Mouse (Mus musculus): ENCODE results near the gene Stim1.
"Not testable (repeated sequence)": the region's sequence is repeated elsewhere in the genome, so short reads cannot be mapped to it uniquely, and the experiment has no call there.

Stim1 gene

DNA sequence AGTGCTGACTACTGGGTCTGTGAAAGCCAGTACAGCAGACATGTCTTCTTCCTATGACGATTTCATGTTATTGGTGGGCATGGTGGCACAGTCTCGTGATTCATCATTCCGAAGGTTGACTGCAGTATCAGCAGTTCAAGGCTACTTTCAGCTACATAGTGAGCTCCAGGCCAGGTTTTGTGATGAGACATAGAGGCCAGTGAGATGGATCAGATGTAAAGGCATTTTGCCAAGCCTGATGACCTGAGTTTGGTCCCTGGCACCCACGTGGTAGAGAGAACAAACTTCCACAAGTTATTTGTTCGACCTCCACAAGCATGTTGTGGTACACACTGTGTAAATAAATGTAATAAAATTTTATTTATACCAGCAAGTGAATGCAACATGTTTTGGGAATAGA is 102.9 kb downstream of the Stim1 start:
- no peak for DNase-seq

DNA sequence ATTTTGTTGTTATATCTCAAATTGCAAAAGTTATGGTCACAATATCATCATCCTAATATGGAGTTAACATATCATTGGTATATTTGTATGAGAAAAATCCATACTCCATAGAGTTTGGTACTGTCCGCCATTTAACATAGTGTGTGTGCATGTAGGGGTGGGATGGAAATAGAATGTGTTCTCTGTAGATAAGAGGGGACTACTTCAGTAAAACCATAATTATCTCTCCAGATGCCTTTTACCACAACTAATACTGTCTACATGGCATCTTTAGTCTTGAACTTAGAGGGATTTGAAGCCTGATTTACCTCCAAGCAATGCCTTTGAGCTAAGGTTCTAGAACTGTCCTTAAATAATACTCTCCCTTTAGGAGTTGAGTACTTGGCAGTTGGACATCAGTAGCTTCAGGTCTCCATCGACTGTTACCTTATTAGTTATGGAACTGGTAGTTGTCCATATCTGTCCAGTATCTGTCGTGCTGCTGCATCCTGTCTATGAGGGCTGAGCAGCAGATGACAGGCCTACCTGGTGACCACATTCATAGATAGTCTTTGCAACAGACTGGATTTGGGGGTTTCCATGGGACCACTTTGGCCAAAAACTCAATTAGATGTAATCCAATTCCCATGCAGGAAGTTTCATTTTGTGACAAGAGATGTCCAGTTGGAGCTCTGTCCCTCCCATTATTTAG is 105.9 kb downstream of the Stim1 start:
- DNase-seq, result no peak

DNA sequence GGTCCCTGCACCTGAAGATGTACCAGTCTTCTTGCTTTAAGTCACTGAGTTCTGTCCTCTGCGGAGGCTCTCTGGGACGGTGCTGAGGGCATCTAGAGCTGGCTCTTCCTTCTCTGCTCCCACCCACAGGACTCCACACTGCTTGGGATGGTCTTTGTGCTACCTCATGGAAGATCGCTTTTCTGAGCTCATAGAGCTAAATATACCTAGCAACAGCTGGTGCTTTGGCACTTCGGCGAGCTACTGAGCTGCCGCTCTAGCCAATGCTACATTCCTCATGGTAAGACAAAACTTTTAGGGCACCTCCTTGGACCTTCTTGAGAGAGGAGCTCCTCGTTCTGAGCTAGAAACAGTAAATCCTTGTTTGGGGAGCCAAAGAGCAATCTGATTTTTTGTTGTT is 115.6 kb downstream of the Stim1 start:
- peak; percentile 46 for DNase-seq

DNA sequence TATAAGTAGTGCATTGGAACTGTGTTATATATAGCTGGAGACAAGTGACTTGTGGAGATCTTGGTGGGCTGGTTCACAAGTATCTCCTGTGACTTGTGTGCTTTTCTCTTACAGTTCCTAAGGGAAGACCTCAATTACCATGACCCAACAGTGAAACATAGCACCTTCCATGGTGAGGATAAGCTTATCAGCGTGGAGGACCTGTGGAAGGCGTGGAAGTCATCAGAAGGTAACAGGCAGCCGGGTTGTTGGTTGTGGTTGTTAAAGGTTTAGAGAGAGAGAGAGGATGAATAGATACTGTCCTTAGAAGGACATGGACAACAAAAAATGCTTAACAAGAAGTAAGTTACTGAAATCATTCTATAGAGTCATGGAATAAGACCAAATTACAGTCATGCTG is 118.4 kb downstream of the Stim1 start:
- DNase-seq, result no peak

DNA sequence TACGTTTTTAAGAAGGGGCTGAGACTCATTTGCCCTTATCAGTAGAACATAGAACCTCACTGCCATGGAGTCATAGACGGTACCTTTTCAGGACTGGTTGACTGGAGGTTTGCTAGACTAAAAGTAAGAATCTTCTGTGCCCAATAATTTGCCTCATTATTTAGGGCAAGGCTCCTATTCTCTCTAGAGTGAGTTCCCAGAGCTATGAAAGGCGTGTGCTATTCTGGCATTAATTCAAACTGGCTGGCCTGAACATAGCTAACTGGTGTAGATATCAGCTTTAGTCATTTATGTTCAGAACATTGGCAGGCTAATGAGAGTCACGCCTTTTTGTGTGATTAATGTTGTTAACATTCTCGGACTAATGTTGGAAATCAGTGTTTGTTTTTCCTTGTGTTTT is 121.5 kb downstream of the Stim1 start:
- no peak for DNase-seq

DNA sequence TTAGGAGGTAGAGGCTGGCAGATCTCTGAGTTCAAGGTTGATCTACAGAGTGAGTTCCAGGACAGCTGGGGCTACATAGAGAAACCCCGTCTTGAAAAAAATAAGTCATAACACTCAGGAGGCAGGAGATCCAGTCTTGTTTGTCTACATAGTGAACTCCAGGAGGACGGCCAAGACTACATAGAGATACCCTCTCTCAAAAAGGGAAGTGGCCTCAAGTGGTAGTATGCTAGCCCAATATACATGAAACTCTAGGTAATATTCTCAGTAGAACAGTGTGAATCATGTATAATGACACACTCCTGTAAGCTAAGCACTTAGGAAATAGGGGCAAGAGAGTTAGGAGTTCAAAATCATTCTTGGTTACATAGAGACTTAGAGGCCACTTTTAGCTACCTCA is 126.3 kb downstream of the Stim1 start:
- DNase-seq, result no peak

DNA sequence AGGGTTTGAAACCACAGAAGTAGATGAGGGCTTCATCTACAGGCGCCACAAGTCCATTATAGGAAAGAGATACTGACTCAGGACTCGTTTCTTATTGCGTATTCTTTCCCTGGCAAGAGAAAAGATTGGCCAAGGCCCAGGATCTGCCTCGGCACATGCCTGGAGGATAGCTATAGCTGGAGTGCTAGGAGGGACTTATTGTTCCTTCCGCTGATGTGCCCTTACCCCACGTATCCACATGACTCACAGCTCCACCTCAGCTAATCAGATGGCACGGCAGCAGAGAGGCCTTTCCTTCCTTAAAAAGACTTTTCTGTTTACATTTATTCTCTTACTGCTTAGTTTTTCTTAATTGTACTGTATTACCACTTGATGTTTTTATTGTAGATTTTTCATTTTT is 128.3 kb downstream of the Stim1 start:
- no peak for DNase-seq

DNA sequence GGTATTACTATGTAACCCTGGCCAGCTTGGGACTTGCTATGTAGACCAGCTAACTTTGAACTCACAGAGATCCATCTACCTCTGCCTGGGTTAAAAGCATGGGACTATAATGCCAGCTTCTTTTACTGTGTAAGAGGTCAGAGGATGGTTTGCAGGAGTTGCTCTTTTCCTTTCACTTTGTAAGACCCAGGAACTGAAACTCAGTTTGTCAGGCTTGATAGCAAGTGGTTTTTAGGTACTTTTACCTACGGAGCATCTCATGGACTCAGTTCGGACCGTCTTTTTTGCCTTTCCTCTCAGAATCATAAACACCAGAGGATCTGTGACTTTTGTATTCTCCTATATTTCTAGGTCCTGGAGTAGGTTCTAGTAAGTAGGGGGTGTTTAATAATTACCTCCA is 128.7 kb downstream of the Stim1 start:
- DNase-seq, result no peak

DNA sequence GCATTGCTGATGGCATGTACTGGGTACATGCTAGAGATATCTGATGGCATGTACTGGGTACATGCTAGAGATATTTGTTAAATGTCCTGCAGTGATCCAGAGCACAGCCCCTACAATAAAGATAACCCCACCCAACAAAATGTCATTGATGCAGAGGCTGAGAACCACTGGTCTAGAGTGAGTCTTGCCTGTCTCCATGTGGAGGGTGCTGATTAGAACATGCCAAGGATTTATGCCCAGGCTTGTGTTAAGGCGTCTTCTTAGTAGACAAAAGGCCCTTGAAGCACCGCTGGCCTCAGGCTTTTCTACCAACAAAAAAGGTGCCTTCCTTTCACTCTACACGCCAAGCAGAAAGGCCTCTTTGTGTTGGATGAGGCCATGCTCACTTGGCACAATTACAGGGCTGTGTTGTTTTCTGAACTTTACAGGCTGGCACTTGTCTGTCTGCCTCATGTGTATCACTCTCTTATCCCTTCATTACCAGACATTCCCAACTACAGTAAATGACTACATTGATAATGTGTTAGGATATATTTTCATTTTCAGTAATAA is 131.7 kb downstream of the Stim1 start:
- no peak for DNase-seq

DNA sequence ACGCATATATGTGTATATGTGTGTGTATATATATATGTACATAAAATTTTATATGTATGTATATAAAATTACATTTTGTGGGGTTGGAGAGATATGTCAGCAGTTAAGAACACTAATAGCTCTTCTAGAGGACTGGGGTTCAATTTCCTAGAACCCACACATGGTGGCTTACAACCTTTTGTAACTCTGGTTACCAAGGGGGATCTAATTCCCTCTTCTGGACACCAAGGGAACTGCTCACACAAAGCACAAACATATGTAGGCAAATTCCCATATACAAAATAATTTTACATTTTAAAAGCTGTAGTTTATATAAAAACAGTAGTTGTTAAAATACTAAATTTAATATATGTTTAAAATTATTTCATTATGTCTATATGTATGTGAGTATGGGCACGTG is 136.5 kb downstream of the Stim1 start:
- no peak for DNase-seq

DNA sequence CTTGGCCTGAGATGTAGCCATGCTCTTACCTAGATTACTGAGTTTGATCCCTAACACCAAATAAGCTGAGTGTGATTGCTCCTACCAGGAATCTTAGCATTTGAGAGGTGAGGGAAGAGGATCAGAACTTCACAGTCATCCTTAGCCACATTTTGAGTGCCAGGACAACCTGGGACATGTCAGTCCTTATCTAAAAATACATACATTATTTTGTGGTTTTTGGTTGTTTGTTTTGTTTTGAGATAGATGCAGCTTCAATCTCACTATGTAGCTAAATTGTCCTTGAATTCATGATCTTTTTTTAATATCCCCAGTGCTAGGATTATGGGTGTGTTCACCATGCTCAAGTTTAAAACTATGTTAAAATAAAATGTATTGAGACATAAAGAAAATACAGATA is 139.8 kb downstream of the Stim1 start:
- no peak for DNase-seq

DNA sequence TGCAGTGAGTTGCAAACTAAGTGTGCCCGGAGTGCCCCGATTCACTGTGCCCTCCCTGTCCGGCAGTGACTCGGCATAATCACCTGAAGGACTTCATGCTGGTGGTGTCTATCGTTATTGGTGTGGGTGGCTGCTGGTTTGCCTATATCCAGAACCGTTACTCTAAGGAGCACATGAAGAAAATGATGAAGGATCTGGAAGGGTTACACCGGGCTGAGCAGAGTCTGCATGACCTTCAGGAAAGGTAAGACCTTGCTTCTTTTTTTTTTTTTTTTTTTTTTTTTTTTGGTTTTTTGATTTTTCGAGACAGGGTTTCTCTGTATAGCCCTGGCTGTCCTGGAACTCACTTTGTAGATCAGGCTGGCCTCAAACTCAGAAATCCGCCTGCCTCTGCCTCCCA is 147.7 kb downstream of the Stim1 start:
- not testable (repeated sequence) for DNase-seq

DNA sequence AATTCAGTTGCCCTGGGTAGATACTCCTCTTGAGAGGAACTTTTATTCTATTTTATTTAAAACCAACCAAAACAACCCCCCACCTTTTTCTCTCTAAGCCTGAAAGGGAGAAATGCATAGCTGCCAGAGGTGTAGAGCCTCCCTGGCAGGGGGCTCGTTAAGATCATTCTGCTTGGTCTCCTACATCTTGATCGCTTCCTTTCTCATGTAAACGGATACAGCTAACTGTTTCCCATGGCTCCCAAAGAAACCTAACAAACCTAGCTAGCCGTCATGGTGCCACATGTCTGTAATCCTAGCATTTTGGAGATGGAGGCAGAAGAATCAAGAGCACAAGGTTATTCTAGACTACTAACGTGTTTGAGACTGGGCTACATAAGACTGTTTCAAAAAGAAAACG is 148.2 kb downstream of the Stim1 start:
- DNase-seq, result no peak

DNA sequence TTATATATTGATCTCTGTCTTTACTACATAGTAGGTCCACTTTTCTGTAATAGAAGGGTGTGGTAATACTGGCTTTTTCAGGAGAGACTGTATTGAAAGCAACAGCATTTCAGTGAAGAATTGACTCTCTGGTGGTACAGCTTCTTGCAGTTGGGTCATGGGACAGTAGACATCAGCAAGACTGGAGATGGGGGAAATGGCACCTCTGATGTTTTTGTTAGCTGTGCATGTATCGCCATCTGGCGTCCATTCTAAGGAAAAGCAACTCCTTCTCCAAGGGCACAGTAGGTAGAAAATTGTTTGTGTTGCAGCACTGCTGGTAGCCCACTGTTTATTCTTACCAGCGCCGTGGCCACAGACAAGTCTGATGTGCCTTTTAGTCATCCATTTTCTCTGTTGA is 149.8 kb downstream of the Stim1 start:
- peak; percentile 60 for DNase-seq

DNA sequence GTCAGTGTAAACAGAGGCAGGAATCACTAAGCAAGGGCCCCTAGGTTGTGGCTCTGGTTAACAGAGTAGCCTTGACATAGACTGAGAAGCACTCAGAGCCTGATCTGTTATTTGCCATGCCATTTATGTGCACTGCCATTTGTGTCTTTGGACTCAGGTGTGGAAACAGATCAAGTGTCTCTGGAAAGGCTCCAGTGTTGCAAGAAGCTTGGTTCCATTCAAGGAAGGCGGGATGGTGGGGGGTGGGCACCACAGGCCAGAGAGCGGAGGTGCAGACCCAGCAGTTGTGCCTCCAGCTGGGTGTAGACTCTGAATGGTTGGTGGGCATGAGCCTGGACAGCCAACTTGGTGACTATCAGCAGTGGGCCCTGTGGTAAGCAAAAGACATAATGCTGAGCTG is 154.4 kb downstream of the Stim1 start:
- DNase-seq, result no peak

DNA sequence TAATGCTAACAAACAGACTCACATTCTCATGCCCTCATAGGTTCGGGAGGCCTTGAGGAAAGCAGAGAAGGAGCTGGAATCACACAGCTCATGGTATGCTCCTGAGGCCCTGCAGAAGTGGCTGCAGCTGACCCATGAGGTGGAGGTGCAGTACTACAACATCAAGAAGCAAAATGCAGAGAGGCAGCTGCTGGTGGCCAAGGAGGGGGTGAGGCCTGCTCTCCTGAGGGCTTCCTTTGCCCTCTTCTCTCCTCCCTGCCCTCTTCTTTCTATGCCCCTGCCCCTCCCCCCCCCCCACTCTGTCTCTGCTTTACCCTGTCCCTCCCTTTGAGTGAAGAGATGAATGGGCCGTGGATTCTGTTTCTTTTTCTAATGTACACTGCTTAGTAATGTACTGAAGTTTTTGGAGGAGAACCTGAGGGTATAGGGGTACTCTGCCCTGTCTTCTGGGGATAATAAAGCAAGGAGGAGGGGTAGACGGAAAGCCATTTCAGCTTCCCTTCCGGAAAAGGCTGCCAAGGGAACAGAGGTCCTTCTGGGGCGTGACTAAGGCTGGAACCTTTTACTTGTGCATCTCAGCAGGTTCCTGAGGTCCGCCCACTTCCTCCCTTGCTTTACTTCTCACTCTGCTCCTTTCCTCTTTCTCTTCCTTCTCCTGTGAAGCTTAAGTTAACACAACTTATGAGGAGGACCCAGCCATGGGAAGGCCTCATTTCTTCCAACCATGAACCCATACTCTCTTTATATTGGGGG is 158.5 kb downstream of the Stim1 start:
- DNase-seq, result no peak

DNA sequence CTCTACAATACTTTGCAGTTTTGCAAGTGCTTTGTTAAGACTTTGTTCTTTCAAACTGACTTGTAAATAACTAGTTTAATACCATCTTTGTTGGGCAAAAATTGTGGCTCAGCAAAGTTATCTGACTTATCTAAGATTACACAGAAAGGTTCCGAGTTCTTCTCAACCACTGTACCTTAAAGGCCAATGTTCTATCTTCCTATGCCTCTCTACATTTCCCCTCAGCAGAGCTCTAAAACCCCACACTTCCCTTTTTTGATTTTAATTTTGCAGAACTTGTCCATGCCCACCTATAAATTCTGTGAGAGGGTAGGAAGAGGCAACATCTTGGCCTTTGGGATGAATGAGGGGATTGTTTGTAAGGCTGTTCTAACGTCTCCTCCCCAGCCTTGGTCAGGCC is 166.7 kb downstream of the Stim1 start:
- no peak for DNase-seq

DNA sequence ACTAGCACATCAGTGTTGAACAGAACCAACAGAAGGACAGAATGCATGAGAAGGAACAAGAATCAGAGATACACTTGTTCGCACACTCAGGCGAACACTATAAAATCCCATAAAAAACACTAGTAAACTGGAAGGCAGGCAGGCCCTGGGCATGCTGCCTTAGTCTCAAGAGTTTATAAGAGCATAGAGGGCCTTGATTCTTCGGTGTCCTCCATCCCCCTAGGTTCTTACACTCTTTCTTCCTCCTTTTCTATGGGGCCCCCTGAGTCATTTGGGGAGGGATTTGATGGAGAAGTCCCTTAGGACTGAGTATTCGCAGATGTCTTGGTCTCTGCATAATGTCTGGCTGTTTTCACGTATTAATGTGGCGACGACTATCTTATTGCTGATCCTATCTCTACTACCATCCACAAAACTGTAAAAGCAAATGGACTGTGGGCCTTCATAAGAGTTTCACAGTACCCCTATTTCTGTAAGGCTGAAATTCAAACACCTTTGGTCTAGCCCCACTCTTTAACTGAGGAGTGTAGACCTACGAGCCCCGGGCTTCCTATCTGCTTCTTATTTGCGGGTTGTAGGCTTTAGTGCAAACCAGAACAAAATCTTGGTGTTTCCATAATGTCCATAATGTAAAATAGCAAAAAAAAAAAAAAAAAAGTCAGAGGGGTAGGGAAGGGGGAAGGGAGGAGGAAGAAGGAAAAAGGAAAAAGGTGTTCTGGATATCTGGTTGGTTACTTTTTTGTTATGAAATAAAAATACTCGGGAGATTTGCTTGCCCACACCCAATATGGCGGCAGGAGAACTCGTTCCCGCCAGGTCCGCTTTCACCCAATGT is 173.4 kb downstream of the Stim1 start:
- no peak for DNase-seq

DNA sequence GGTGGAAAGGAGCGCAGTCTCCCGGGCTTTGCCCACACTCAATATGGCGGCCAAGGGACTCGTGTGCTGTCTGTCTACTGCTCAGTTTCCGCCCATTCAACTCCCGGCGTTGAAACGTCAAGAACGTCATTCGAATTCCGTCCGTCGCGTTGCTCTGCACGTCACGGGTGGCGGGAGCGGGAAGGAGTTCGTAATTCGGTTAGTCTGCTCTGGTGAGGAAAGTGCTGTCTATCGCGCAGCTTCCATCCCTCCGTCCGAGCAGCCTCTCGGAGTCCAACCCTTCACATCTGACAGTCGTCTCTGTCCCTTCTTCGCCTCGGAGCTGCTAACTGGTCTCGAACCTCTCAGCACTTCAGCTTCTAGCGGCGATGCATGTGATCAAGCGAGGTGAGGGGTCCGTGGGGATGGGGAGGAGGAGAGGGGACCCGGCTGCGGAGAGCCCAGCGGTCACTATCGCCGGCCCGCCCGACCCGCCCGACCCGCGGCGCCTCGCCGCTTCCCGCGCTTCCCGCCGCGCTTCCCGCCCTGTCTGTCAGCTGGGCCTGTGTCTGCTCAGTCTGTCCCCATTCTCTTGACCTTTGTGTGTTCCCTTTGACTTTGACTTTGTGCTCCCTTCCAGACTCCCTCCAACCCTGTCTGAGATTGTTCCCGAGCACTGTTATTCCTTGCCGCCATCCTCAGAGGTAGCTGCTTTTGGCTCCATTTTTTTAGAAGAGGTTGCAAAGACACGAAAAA is 174.2 kb downstream of the Stim1 start, which contains the start of gene Rrm1:
Gene Rrm1 (plus strand): TSS at position 39 of the 735 bp plus-strand sequence.
- DNase-seq, result peak; percentile 97

DNA sequence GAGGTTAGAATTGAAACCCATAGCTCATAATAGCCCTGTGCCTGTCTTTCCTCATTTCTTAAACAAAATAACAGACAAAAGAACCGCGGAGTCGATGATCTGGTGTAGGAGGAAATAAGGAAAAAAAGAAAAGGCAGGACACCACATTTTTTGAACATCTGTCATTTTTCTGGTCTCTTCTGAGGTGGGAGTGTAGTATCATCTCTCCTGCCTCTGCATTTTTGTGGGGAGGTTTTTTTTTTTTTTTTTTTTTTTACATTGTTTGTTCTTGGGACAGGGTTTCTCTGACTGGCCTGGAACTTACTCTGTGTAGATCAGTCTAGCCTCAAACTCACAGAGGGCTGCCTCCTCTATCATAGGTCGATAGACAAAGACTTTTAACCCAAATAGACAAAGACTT is 174.8 kb downstream of the Stim1 start:
- no peak for DNase-seq

DNA sequence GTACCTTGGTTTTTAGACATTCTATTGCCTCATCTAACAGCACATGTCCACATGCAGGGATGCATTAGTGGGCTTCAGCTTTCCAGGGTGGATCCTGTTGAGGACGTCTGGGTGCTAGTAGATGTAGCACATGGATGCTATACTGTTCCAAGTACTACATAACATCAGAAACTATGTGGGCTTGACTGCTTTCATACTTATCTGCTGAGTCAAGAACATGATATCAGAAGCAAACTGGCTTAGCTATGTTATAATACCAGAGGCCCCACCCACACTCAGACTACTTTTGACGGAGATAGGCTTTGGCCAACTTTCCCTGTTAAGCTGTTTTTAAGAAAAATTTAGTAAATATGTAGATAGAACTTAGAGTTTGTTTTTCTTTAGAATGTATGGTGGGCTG is 176.7 kb downstream of the Stim1 start:
- DNase-seq, result no peak

DNA sequence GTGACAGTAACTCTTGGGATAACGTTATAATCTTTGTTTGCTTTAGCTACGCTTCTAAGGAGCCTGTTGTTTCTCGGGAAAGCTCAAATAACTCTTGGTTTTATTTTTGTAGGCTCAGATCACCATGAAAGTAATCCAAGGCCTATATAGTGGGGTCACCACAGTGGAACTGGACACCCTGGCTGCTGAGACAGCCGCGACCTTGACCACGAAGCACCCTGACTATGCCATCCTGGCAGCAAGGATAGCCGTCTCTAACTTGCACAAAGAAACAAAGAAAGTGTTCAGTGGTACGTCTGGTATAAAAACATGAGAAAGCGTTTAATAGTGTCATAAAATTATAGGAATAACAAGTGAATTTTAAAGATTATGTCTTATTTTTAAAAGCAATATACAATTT is 178.8 kb downstream of the Stim1 start:
- DNase-seq, result no peak

All from right cerebral cortex, adult 18-20 months (tissue).